Mouse (Mus musculus) embryonic facial prominence, embryonic 14.5 days (tissue): ENCODE results near the gene Crlf3. TPM values are rescaled to one million over a fixed set of nuclear protein-coding genes. Genes with fewer than 3 reads are reported as not detected.

Experiments used
- polyA plus RNA-seq: library from polyadenylated mRNA; unstranded; fragments of >200 nt; fragmentation: Nextera tagmentation; extraction: Ambion mirVana; gene quantifications from 2 replicates; pipeline ENCODE4 v1.2.1, GENCODE M21; 2014

Crlf3 gene
- polyA plus RNA-seq, 1 experiment from 2014 or later, result 40.9 TPM

Other genes with a start within 250 kb of the Crlf3 start
- 46.9 and 57.3 TPM in 2 replicates for gene Utp6, start 118.6 kb downstream of the Crlf3 start, polyA plus RNA-seq
- 19.0 and 20.6 TPM in 2 replicates for gene Suz12, start 87.9 kb downstream of the Crlf3 start, polyA plus RNA-seq
- 9.4 and 11.2 TPM in 2 replicates for gene Atad5, start 8.4 kb upstream of the Crlf3 start, polyA plus RNA-seq
- gene Tefm, start 61.2 kb upstream of the Crlf3 start, polyA plus RNA-seq, result 21.6 and 23.9 TPM in 2 replicates
- 2.2 and 2.7 TPM in 2 replicates for gene Adap2, start 73.1 kb upstream of the Crlf3 start, polyA plus RNA-seq
- gene Rnf135, start 102.9 kb upstream of the Crlf3 start, polyA plus RNA-seq, result 6.7 and 8.3 TPM in 2 replicates
- 58.8 and 60.9 TPM in 2 replicates for gene Rhot1, start 128.0 kb upstream of the Crlf3 start, polyA plus RNA-seq
- gene Rhbdl3, start 219.9 kb upstream of the Crlf3 start, polyA plus RNA-seq, result 4.1 and 5.0 TPM in 2 replicates